Mouse (Mus musculus): ENCODE results near the gene Tmem104.

GRCm38 (mm10) chr11:115177559-115178195, 9.6 kb upstream of the Tmem104 start:
- TF ChIP-seq POLR2A (IDR thresholded peaks at IDR 0.05; ENCODE audit: low read depth, low read length) (no peak), CTCF (IDR thresholded peaks at IDR 0.05; ENCODE audit: borderline replicate concordance, insufficient read depth, low read length) (no peak)

Measured in embryonic fibroblast, embryonic 13.5 days (primary cell).